Mouse (Mus musculus) hindbrain, embryonic 14.5 days (tissue): ENCODE data around the gene Camkv. TPM values are rescaled to one million over a fixed set of nuclear protein-coding genes. Genes with fewer than 3 reads are reported as not detected.

Experiments used
- ATAC-seq: fragments of 200-750 bp; cut with Nextera tagmentation; 2 replicates; pipeline ENCODE4 v1.8.0; 2017; ENCODE audit warnings: moderate number of reproducible peaks, mild to moderate bottlenecking, moderate TSS enrichment, moderate library complexity; ENCODE audit not compliant: low FRiP score
- DNase-seq: peaks from one replicate; pipeline ENCODE4 v3.0.0-alpha.2; 2015; ENCODE audit warnings: low spot score
- H3K27ac ChIP-seq: fragments of 300-500 bp; sonication (generic); 2 replicates; pipeline ENCODE4 v1.5.1; 2014; ENCODE audit warnings: mild to moderate bottlenecking, moderate library complexity
- H3K27me3 ChIP-seq: fragments of 300-500 bp; sonication (generic); 2 replicates; pipeline ENCODE4 v1.6.1; 2014; ENCODE audit warnings: mild to moderate bottlenecking, low read length, mixed read lengths; ENCODE audit not compliant: control insufficient read depth, insufficient read depth
- H3K36me3 ChIP-seq: fragments of 300-500 bp; sonication (generic); replicated peaks from 2 replicates; pipeline ENCODE4 v1.6.1; 2014; ENCODE audit not compliant: control insufficient read depth, insufficient read depth
- H3K4me1 ChIP-seq: fragments of 300-500 bp; sonication (generic); replicated peaks from 2 replicates; pipeline ENCODE4 v1.6.1; 2014; ENCODE audit warnings: antibody characterized with exemption, low read length, mixed read lengths; ENCODE audit not compliant: control insufficient read depth, insufficient read depth
- H3K4me2 ChIP-seq: fragments of 300-500 bp; sonication (generic); replicated peaks from 2 replicates; pipeline ENCODE4 v1.6.1; 2014; ENCODE audit warnings: mild to moderate bottlenecking, moderate library complexity
- H3K4me3 ChIP-seq: fragments of 300-500 bp; sonication (generic); replicated peaks from 2 replicates; pipeline ENCODE4 v1.5.1; 2014; ENCODE audit warnings: mild to moderate bottlenecking, low read length
- H3K9ac ChIP-seq: fragments of 300-500 bp; sonication (generic); 2 replicates; pipeline ENCODE4 v1.6.1; 2014
- H3K9me3 ChIP-seq: fragments of 300-500 bp; sonication (generic); 2 replicates; pipeline ENCODE4 v1.6.1; 2016; ENCODE audit warnings: low read length; ENCODE audit not compliant: control insufficient read depth
- WGBS: fragments of 180-500 bp; shearing (Covaris S2); extraction: QIAGEN DNeasy Blood & Tissue Kit; methylation state at CpG from one replicate; pipeline ENCODE4 v1.1.7; 2014; 5-methylcytosine and 5-hydroxymethylcytosine counted together
- polyA plus RNA-seq: library from polyadenylated mRNA; unstranded; fragments of >200 nt; fragmentation: Nextera tagmentation; extraction: Ambion mirVana; gene quantifications from 2 replicates; pipeline ENCODE4 v1.2.1, GENCODE M21; 2014

Gene Camkv
- polyA plus RNA-seq, 1 experiment from 2014 or later = 16.7 TPM

GRCm38 (mm10) chr9:107992197-107992596, 56.7 kb downstream of the Camkv start, which contains the start of gene Cdhr4:
Gene Cdhr4, plus strand, starts transcription at chr9:107992497.
- Histone ChIP-seq H3K9me3 (no peaks in the 10 kb centered on the region), H3K4me1 (no peaks in the 10 kb centered on the region), H3K4me3 (no peak within 1 kb of the TSS), H3K36me3 (no peaks in the 10 kb centered on the region), H3K9ac (no peak within 1 kb of the TSS), H3K27ac (no peak within 1 kb of the TSS), H3K4me2 (no peak within 1 kb of the TSS), H3K27me3 (no peaks in the 10 kb centered on the region)
- DNase-seq (no peak), ATAC-seq (no peak)
- 55% methylated on average over 2 of the region's 2 CpGs for WGBS

GRCm38 (mm10) chr9:107993013-107993412, 57.5 kb downstream of the Camkv start:
- H3K36me3 ChIP-seq = no peaks in the 10 kb centered on the region
- no peak overlapping the region for H3K9ac ChIP-seq
- no peak overlapping the region for H3K4me2 ChIP-seq
- H3K9me3 ChIP-seq = no peaks in the 10 kb centered on the region
- no peak overlapping the region for H3K27ac ChIP-seq
- H3K27me3 ChIP-seq = no peaks in the 10 kb centered on the region
- DNase-seq = no peak
- no peaks in the 10 kb centered on the region for H3K4me1 ChIP-seq
- no peak for ATAC-seq
- no peak overlapping the region for H3K4me3 ChIP-seq
- 82% methylated on average over 11 of the region's 11 CpGs for WGBS

GRCm38 (mm10) chr9:107994464-107994863, 59.0 kb downstream of the Camkv start:
- no peak overlapping the region for H3K4me3 ChIP-seq
- H3K9ac ChIP-seq = no peak overlapping the region
- no peaks in the 10 kb centered on the region for H3K36me3 ChIP-seq
- no peaks in the 10 kb centered on the region for H3K4me1 ChIP-seq
- H3K27me3 ChIP-seq = no peaks in the 10 kb centered on the region
- H3K4me2 ChIP-seq = no peak overlapping the region
- WGBS = 67% methylated on average over 2 of the region's 2 CpGs
- DNase-seq = no peak
- no peak overlapping the region for H3K27ac ChIP-seq
- no peaks in the 10 kb centered on the region for H3K9me3 ChIP-seq
- ATAC-seq = no peak

GRCm38 (mm10) chr9:107995513-107995912, 60.0 kb downstream of the Camkv start:
- no peak for ATAC-seq
- Histone ChIP-seq H3K36me3 (no peaks in the 10 kb centered on the region), H3K27ac (no peak overlapping the region), H3K9ac (no peak overlapping the region), H3K4me3 (no peak overlapping the region), H3K9me3 (no peaks in the 10 kb centered on the region), H3K27me3 (no peaks in the 10 kb centered on the region), H3K4me2 (no peak overlapping the region), H3K4me1 (no peaks in the 10 kb centered on the region)
- WGBS = 93% methylated on average over 21 of the region's 21 CpGs
- DNase-seq = no peak

- Histone ChIP-seq H3K4me1 (no peaks in the 10 kb centered on the region), H3K4me3 (no peak within 1 kb of the TSS), H3K4me2 (no peak within 1 kb of the TSS), H3K9ac (no peak within 1 kb of the TSS), H3K27ac (no peak within 1 kb of the TSS), H3K36me3 (no peaks in the 10 kb centered on the region), H3K27me3 (no peaks in the 10 kb centered on the region), H3K9me3 (no peaks in the 10 kb centered on the region)
- ATAC-seq (no peak), DNase-seq (no peak)
- 95% methylated on average over 5 of the region's 5 CpGs for WGBS
Observed at GRCm38 (mm10) chr9:107996049-107996448, 60.6 kb downstream of the Camkv start, which contains the start of gene Gm20662. Gene Gm20662, plus strand, starts transcription at chr9:107996349.

Other genes starting within 250 kb of the Camkv start
- gene Sema3f, start 225.2 kb upstream of the Camkv start, polyA plus RNA-seq = 17.5 and 17.7 TPM in 2 replicates
- 199 and 205 TPM in 2 replicates for gene Rbm5, start 164.7 kb upstream of the Camkv start, polyA plus RNA-seq
- 79.2 and 80.4 TPM in 2 replicates for gene Rbm6, start 62.4 kb upstream of the Camkv start, polyA plus RNA-seq
- gene Mon1a, start 47.5 kb upstream of the Camkv start, polyA plus RNA-seq = 22.1 and 23.1 TPM in 2 replicates
- gene Mst1r, start 28.8 kb upstream of the Camkv start, polyA plus RNA-seq = 0.95 and 1.2 TPM in 2 replicates
- not detected in 2 replicates for gene Actl11, start 7.2 kb upstream of the Camkv start, polyA plus RNA-seq
- 8.4 and 8.6 TPM in 2 replicates for gene Traip, start 14.5 kb downstream of the Camkv start, polyA plus RNA-seq
- 5.5 and 8.7 TPM in 2 replicates for gene Uba7, start 39.8 kb downstream of the Camkv start, polyA plus RNA-seq
- 1.2 and 1.3 TPM in 2 replicates for gene Gm20661, start 47.4 kb downstream of the Camkv start, polyA plus RNA-seq
- 16.3 and 18.1 TPM in 2 replicates for gene Inka1, start 50.2 kb downstream of the Camkv start, polyA plus RNA-seq
- 2.2 and 3.4 TPM in 2 replicates for gene Cdhr4, start 56.8 kb downstream of the Camkv start, polyA plus RNA-seq
- 0.68 TPM in 1 of 2 replicates, not detected in the other for gene Gm20662, start 60.7 kb downstream of the Camkv start, polyA plus RNA-seq
- 55.4 and 60.7 TPM in 2 replicates for gene Ip6k1, start 66.8 kb downstream of the Camkv start, polyA plus RNA-seq
- 17.7 and 18.2 TPM in 2 replicates for gene Gmppb, start 113.6 kb downstream of the Camkv start, polyA plus RNA-seq
- gene Amigo3, start 117.5 kb downstream of the Camkv start, polyA plus RNA-seq = 2.4 and 2.9 TPM in 2 replicates
- gene Mst1, start 144.8 kb downstream of the Camkv start, polyA plus RNA-seq = not detected in 2 replicates
- 49.9 and 50.9 TPM in 2 replicates for gene Rnf123, start 147.7 kb downstream of the Camkv start, polyA plus RNA-seq
- 44.8 and 48.7 TPM in 2 replicates for gene Apeh, start 158.9 kb downstream of the Camkv start, polyA plus RNA-seq